In genomic region chr19:36470106-36470505, GRCm38 (mm10) we compare ENCODE assay signal across 10 mouse cellular contexts.
DNase-seq lines count a peak whose midpoint lies in the region; ATAC-seq and TF ChIP-seq lines count a peak whose summit lies in the region.
"Had no signal": no experiment of that assay in that cellular context is flagged by ENCODE, and none has a peak within 500 bp of the region (broad histone marks: within the 10 kb centered on the region; RNA-seq: fewer than 3 reads in every experiment).

No protein-coding gene starts in this region.

- no peaks in the 10 kb centered on the region for H3K9me3 ChIP-seq in kidney, embryonic 14.5 days (ENCODE audit: control insufficient read depth, low read length)
- no peaks in the 10 kb centered on the region for H3K9me3 ChIP-seq in neural tube, embryonic 11.5 days (ENCODE audit: control insufficient read depth, low read length)
- H3K9me3 ChIP-seq: embryonic facial prominence, embryonic 15.5 days; neural tube, embryonic 12.5 days had no signal

- no peaks in the 10 kb centered on the region for H3K4me1 ChIP-seq in kidney, embryonic 14.5 days (ENCODE audit: control insufficient read depth, insufficient read depth, low read length)
- no peaks in the 10 kb centered on the region for H3K4me1 ChIP-seq in neural tube, embryonic 11.5 days (ENCODE audit: control insufficient read depth, insufficient read depth, low read length)
- H3K4me1 ChIP-seq: embryonic facial prominence, embryonic 15.5 days; neural tube, embryonic 12.5 days had no signal

- no peak overlapping the region for H3K9ac ChIP-seq in kidney, embryonic 14.5 days (ENCODE audit: low read depth, low read length)
- H3K9ac ChIP-seq in neural tube, embryonic 11.5 days (ENCODE audit: low read length), result no peak overlapping the region
- H3K9ac ChIP-seq: embryonic facial prominence, embryonic 15.5 days; neural tube, embryonic 12.5 days had no signal

- no peak overlapping the region for H3K4me2 ChIP-seq in kidney, embryonic 14.5 days (replicated peaks; ENCODE audit: low read depth, low read length)
- no peak overlapping the region for H3K4me2 ChIP-seq in neural tube, embryonic 11.5 days (ENCODE audit: low read depth)
- H3K4me2 ChIP-seq: embryonic facial prominence, embryonic 15.5 days; neural tube, embryonic 12.5 days had no signal

- ATAC-seq in kidney, embryonic 14.5 days (ENCODE audit: low FRiP score, low TSS enrichment), result no peak
- no peak for ATAC-seq in neural tube, embryonic 11.5 days (ENCODE audit: insufficient read depth, low FRiP score, low TSS enrichment)

- H3K4me3 ChIP-seq in kidney, embryonic 14.5 days (ENCODE audit: low read length), result no peak overlapping the region
- H3K4me3 ChIP-seq in left cerebral cortex, adult 2 months, result no peak overlapping the region
- H3K4me3 ChIP-seq in neural tube, embryonic 11.5 days (ENCODE audit: low read depth, low read length), result no peak overlapping the region
- H3K4me3 ChIP-seq: embryonic facial prominence, embryonic 15.5 days; neural tube, embryonic 12.5 days had no signal

- no peaks in the 10 kb centered on the region for H3K36me3 ChIP-seq in kidney, embryonic 14.5 days (ENCODE audit: control insufficient read depth, insufficient read depth, low read length)
- no peaks in the 10 kb centered on the region for H3K36me3 ChIP-seq in neural tube, embryonic 11.5 days (ENCODE audit: control insufficient read depth, insufficient read depth, low read length)
- H3K36me3 ChIP-seq: embryonic facial prominence, embryonic 15.5 days; neural tube, embryonic 12.5 days had no signal

- intact Hi-C loops in heart, postnatal 36 days (cut with DNase I), result loop anchor here (5.0 to 10.0 kb wide), 2 partner anchors 62 to 455 kb away; partner anchors contain the start of gene Btaf1
- intact Hi-C loops in left cerebral cortex, adult 2 months (cut with DNase I), result loop anchor here (1.0 to 5.0 kb wide), 4 partner anchors 68 to 452 kb away; partner anchors contain the start of gene Hectd2

- peak; percentile 72 for TF ChIP-seq CTCF in left cerebral cortex, adult 2 months (IDR thresholded peaks at IDR 0.05)

- WGBS in kidney, embryonic 14.5 days, result 12% methylated on average over 6 of the region's 6 CpGs
- WGBS in neural tube, embryonic 11.5 days, result 16% methylated on average over 6 of the region's 6 CpGs

- H3K27ac ChIP-seq in kidney, embryonic 14.5 days (ENCODE audit: low read depth, low read length), result no peak overlapping the region
- H3K27ac ChIP-seq in left cerebral cortex, adult 2 months, result no peak overlapping the region
- no peak overlapping the region for H3K27ac ChIP-seq in neural tube, embryonic 11.5 days (ENCODE audit: low read depth, low read length)
- H3K27ac ChIP-seq: embryonic facial prominence, embryonic 15.5 days; neural tube, embryonic 12.5 days had no signal

- H3K27me3 ChIP-seq in kidney, embryonic 14.5 days (ENCODE audit: control insufficient read depth, insufficient read depth, low read length), result no peaks in the 10 kb centered on the region
- no peaks in the 10 kb centered on the region for H3K27me3 ChIP-seq in neural tube, embryonic 11.5 days (ENCODE audit: control insufficient read depth, insufficient read depth, low read length)
- H3K27me3 ChIP-seq: embryonic facial prominence, embryonic 15.5 days; neural tube, embryonic 12.5 days had no signal

- peak; percentile 15 for DNase-seq in kidney, adult 11 months
- DNase-seq in adrenal gland, adult 18-20 months (ENCODE audit: low spot score in 2 of 2), result peak; percentile 76 to 78
- peak; percentile 70 for DNase-seq in embryo, embryonic 10.5 days (ENCODE audit: low spot score)
- DNase-seq in heart, postnatal 36 days, result peak; percentile 28 to 54
- peak; percentile 65 to 83 for DNase-seq in left cerebral cortex, adult 2 months (ENCODE audit: extremely low spot score in 1 of 2, low spot score in 2 of 2)
- DNase-seq in neural tube, embryonic 11.5 days (ENCODE audit: low spot score), result peak; percentile 58
- DNase-seq in thymus, postnatal 10 days (ENCODE audit: low spot score in 2 of 2), result peak; percentile 57 to 82

Comparison
In these comparisons a context has a peak if more than half of its experiments do, and no peak if none do; other contexts are left out.
1. DNase-seq: peak in every context shown above with its lines; median percentile 77 in adrenal gland, adult 18-20 months; 74 in left cerebral cortex, adult 2 months; 70 in embryo, embryonic 10.5 days; 70 in thymus, postnatal 10 days; 58 in neural tube, embryonic 11.5 days; 41 in heart, postnatal 36 days; 15 in kidney, adult 11 months.